Mouse (Mus musculus) stomach, embryonic 15.5 days (tissue): Measurements from ENCODE around the gene Krt86. TPM values are rescaled to one million over a fixed set of nuclear protein-coding genes. Genes with fewer than 3 reads are reported as not detected.
A peak's percentile ranks its signal among the peaks of the same experiment; 100 is the strongest.

Experiments
- ATAC-seq: fragments of 200-750 bp; cut with Nextera tagmentation; 2 replicates; pipeline ENCODE4 v1.8.0; 2017; ENCODE audit warnings: low read depth, moderate number of reproducible peaks, moderate TSS enrichment; ENCODE audit not compliant: insufficient read depth, low FRiP score
- H3K27ac ChIP-seq: fragments of 300-500 bp; sonication (generic); 2 replicates; pipeline ENCODE4 v1.5.1; 2015; ENCODE audit warnings: mild to moderate bottlenecking, inconsistent platforms
- H3K27me3 ChIP-seq: fragments of 300-500 bp; sonication (generic); replicated peaks from 2 replicates; pipeline ENCODE4 v1.6.1; 2015; ENCODE audit warnings: inconsistent platforms
- H3K36me3 ChIP-seq: fragments of 300-500 bp; sonication (generic); 2 replicates; pipeline ENCODE4 v1.6.1; 2015; ENCODE audit warnings: inconsistent platforms
- H3K4me1 ChIP-seq: fragments of 300-500 bp; sonication (generic); 2 replicates; pipeline ENCODE4 v1.6.1; 2015; ENCODE audit warnings: inconsistent platforms
- H3K4me2 ChIP-seq: fragments of 300-500 bp; sonication (generic); 2 replicates; pipeline ENCODE4 v1.6.1; 2015; ENCODE audit warnings: mild to moderate bottlenecking, inconsistent platforms
- H3K4me3 ChIP-seq: fragments of 300-500 bp; sonication (generic); replicated peaks from 2 replicates; pipeline ENCODE4 v1.5.1; 2015; ENCODE audit warnings: inconsistent platforms
- H3K9ac ChIP-seq: fragments of 300-500 bp; sonication (generic); 2 replicates; pipeline ENCODE4 v1.6.1; 2015; ENCODE audit warnings: inconsistent platforms
- H3K9me3 ChIP-seq: fragments of 300-500 bp; sonication (generic); 2 replicates; pipeline ENCODE4 v1.6.1; 2016; ENCODE audit warnings: inconsistent platforms
- WGBS: fragments of 180-500 bp; shearing (Covaris S2); methylation state at CpG from one replicate; pipeline ENCODE4 v1.1.7; 2015; 5-methylcytosine and 5-hydroxymethylcytosine counted together
- polyA plus RNA-seq: library from polyadenylated mRNA; unstranded; fragments of >200 nt; fragmentation: Nextera tagmentation; extraction: Ambion mirVana; gene quantifications from 2 replicates; pipeline ENCODE4 v1.2.1, GENCODE M21; 2015

The Krt86 gene
- polyA plus RNA-seq, 1 experiment from 2014 or later, result not detected

DNA sequence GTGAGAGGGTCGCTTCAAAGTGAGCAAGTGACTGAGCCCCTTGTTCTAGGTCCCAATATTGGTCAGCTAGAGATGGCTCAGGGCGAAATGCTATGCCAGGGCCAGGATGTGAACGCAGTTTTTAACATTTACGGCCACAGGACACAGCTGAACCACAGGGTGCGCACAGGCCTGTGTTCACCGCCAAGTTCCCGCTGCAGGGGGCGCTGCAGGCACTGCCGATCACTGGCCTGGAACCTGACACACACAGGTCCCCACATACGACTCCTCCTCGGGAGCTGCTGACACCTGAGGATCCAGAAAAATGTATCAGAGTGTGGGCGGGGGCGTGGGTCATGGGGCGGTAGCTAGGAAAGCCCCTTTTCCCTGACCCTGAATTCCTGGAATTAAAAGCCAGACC, 14.0 kb upstream of the Krt86 start:
- Histone ChIP-seq H3K4me3 (no peak overlapping the region), H3K27me3 (no peaks in the 10 kb centered on the region), H3K9ac (no peak overlapping the region), H3K4me1 (no peaks in the 10 kb centered on the region), H3K27ac (no peak overlapping the region), H3K4me2 (no peak overlapping the region), H3K36me3 (no peaks in the 10 kb centered on the region), H3K9me3 (no peaks in the 10 kb centered on the region)
- ATAC-seq, result no peak
- 78% methylated on average over 14 of the region's 14 CpGs for WGBS

GRCm38 (mm10) chr15:101463651-101464050, 9.6 kb upstream of the Krt86 start, which contains the start of gene Krt81:
Gene Krt81 (minus strand): TSS chr15:101463751.
- H3K4me1 ChIP-seq, result no peaks in the 10 kb centered on the region
- H3K4me3 ChIP-seq, result no peak within 1 kb of the TSS
- H3K9me3 ChIP-seq, result no peaks in the 10 kb centered on the region
- H3K9ac ChIP-seq, result no peak within 1 kb of the TSS
- no peak for ATAC-seq
- no peak within 1 kb of the TSS for H3K27ac ChIP-seq
- 76% methylated on average over 13 of the region's 13 CpGs for WGBS
- no peaks in the 10 kb centered on the region for H3K36me3 ChIP-seq
- no peak within 1 kb of the TSS for H3K4me2 ChIP-seq
- no peaks in the 10 kb centered on the region; the same call in 1 of the 2 replicates for H3K27me3 ChIP-seq

DNA sequence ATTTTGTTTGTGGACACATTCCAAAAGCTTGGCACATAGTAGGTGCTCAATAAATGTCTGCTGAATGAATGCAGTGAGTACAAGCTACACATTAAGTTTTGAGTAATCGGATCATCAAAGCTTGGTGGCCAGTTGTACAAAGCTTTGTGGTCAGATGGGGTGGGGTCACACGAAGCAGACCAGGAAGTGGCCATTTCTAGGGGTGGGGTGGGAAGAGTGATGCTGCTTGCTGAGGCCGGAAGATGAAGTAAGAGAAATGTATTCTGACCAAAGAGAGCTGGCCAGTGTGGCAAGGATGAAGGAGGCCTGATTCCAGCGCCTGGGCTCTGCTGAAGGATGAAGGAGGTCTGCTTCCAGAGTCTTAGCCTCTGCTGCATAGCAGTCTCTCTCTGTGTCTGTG, 4.2 kb upstream of the Krt86 start:
- no peak overlapping the region for H3K4me3 ChIP-seq
- H3K4me2 ChIP-seq, result no peak overlapping the region
- H3K27ac ChIP-seq, result no peak overlapping the region
- no peaks in the 10 kb centered on the region for H3K4me1 ChIP-seq
- H3K36me3 ChIP-seq, result no peaks in the 10 kb centered on the region
- 71% methylated on average over 4 of the region's 4 CpGs for WGBS
- ATAC-seq, result no peak
- H3K9ac ChIP-seq, result no peak overlapping the region
- no peaks in the 10 kb centered on the region; the same call in 1 of the 2 replicates for H3K27me3 ChIP-seq
- no peaks in the 10 kb centered on the region for H3K9me3 ChIP-seq

DNA sequence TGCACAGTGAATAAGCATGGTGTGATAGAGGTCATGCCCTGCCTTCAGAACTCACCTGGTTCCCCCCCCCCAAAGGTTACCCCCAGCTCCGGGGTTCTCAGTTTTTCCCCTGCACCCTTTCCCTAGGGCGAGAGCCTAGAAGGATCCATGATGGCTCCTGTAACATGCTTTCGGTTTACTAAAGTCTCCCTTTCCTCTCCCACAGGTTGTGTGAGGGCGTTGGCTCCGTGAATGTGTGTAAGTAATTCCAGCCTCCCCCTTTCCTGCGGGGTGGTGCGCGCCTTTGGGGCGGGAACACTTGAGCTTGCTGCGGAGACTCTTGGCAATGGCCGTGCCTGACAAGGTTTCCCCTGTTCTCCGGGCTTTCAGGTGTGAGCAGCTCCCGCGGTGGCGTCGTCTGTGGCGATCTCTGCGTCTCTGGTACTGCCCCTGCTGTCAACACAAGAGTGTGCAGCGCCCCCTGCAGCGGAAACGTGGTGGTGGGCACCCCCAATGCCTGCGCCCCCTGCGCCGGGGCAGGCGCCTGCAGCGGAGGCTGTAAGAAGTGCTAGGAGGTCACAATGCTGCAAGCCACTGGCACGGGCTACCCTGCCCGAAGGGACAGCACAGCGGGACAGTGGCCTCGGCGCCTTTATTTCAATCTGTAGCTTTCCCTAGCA, 5.9 kb downstream of the Krt86 start:
- Histone ChIP-seq H3K27ac (no peak overlapping the region), H3K4me3 (peak overlapping the region; percentile 27), H3K9ac (no peak overlapping the region), H3K36me3 (no peaks in the 10 kb centered on the region), H3K9me3 (no peaks in the 10 kb centered on the region), H3K4me1 (peaks cover 4% of the 10 kb centered on the region; the same call in 1 of the 2 replicates), H3K4me2 (peak overlapping the region; percentile 70), H3K27me3 (no peaks in the 10 kb centered on the region)
- 6% methylated on average over 31 of the region's 31 CpGs for WGBS
- ATAC-seq, result no peak

DNA sequence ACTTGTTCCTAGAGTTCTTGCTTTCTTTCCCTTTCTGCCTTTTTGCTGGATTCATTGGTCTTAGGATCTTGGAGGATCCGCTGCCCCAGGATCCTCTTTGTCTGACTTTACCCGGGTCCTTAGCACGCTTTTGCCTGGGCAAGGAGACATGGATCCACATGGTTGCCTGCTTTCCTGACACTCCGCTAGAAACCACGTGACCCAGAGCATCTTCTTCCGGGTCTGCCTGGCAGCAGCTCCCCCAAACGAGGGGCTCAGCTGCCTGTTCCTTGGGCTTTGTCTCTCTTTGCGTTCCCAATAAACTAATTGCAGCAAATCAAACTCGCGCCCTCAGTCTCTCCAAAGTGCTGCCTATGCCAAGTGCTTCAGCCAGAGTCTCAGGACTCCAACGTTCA, 6.4 kb downstream of the Krt86 start:
- H3K4me3 ChIP-seq, result peak overlapping the region; percentile 27

DNA sequence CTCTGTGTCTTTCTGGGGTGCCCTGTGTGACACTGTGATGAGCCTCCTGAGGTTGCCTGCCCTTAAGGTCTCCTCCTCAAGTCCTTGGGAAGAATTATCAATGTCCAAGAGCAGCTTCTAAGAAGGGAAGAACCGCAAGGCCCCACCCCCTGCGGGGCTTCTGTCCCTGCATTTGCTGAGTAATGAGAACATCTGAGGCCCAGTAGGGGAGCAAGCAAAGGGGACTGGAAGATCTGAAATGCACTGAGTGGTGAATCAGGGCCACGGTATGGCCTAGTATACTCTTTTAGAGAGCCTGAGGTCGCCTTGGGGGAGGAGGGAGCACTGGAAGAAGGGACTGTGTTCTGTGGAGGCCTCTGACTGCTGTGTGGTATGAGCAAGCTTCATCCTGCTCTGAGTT, 8.8 kb downstream of the Krt86 start:
- Histone ChIP-seq H3K4me2 (no peak overlapping the region), H3K27ac (no peak overlapping the region), H3K4me3 (no peak overlapping the region), H3K36me3 (no peaks in the 10 kb centered on the region), H3K9me3 (no peaks in the 10 kb centered on the region), H3K4me1 (peaks cover 4% of the 10 kb centered on the region; the same call in 1 of the 2 replicates), H3K9ac (no peak overlapping the region), H3K27me3 (no peaks in the 10 kb centered on the region)
- no peak for ATAC-seq
- 35% methylated on average over 4 of the region's 4 CpGs for WGBS

More for the DNA sequence above, 6.4 kb downstream of the Krt86 start:
- Histone ChIP-seq H3K4me1 (peaks cover 4% of the 10 kb centered on the region; the same call in 1 of the 2 replicates), H3K4me2 (peak overlapping the region; percentile 70), H3K27ac (no peak overlapping the region), H3K9ac (no peak overlapping the region), H3K36me3 (no peaks in the 10 kb centered on the region), H3K9me3 (no peaks in the 10 kb centered on the region), H3K27me3 (no peaks in the 10 kb centered on the region)
- 34% methylated on average over 11 of the region's 11 CpGs for WGBS
- no peak for ATAC-seq

- H3K9me3 ChIP-seq, result no peaks in the 10 kb centered on the region
- peaks cover 4% of the 10 kb centered on the region; the same call in 1 of the 2 replicates for H3K4me1 ChIP-seq
- ATAC-seq, result no peak
- H3K9ac ChIP-seq, result no peak overlapping the region
- 67% methylated on average over 1 of the region's 1 CpGs for WGBS
- H3K27ac ChIP-seq, result no peak overlapping the region
- no peaks in the 10 kb centered on the region for H3K27me3 ChIP-seq
- no peaks in the 10 kb centered on the region for H3K36me3 ChIP-seq
- no peak overlapping the region for H3K4me3 ChIP-seq
- H3K4me2 ChIP-seq, result no peak overlapping the region
Observed at GRCm38 (mm10) chr15:101483646-101484045, 10.4 kb downstream of the Krt86 start.

DNA sequence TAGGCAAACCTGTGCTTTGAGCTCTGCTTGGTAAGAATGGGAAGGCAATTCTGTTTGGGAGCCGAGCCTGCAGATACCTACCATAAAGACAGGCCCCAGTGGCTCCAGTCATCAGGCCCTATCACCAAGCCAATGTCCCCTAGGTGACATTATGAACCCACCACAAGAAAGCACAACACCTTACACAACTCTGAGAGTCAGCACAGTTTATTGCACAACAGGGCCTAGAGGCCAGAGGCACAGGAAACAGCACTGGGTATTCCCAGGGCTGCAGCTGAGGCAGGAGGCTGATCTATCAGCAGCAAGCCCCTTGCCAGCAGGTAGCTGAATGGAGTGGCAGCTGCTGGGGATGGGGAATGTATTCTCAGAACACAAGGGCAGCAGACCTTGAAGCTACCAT, 11.7 kb downstream of the Krt86 start:
- H3K27me3 ChIP-seq, result no peaks in the 10 kb centered on the region
- no peaks in the 10 kb centered on the region for H3K9me3 ChIP-seq
- H3K27ac ChIP-seq, result no peak overlapping the region
- H3K4me3 ChIP-seq, result no peak overlapping the region
- H3K4me1 ChIP-seq, result no peaks in the 10 kb centered on the region
- no peak overlapping the region for H3K4me2 ChIP-seq
- WGBS, result 64% methylated on average over 1 of the region's 1 CpGs
- no peak overlapping the region for H3K9ac ChIP-seq
- no peaks in the 10 kb centered on the region for H3K36me3 ChIP-seq
- ATAC-seq, result no peak

DNA sequence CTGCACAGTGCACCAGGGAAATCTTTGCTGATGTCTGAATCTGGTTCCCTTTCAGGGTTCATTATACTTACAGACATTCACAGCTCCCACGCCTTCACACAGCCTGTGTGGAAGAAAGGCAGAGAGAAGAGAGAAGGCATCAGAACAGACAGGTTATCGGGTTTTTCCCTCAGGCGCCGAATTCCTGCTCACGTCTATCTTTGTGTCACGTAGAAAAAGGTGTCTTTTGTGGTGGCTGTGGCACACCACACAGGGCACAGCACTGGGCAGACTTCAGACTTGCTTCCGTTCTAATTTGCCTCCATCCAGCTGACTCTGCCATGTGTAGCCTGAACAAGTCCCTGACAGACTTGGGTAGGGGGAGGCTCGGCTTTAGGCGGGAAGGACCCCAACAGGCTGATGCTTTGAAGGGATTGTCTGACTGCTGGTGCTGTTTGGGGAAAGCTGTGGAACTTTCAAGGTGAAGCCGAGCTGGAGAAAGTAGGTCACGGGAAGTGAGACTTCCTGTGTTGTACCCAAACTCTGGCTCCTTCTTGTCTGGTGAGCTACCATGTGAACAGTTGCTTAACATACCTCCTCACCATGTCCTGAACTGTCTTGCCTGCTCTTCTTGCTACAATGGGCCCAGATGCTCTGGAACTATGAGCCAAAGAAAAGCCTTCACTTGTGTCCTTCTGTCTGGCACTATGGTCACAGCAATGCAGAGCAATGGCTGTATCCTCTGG, 12.8 kb downstream of the Krt86 start:
- H3K27ac ChIP-seq, result no peak overlapping the region
- no peak overlapping the region for H3K4me3 ChIP-seq

GRCm38 (mm10) chr15:101491431-101491830, 18.2 kb downstream of the Krt86 start, which contains the start of gene Krt83:
Gene Krt83 (minus strand): TSS chr15:101491512.
- Histone ChIP-seq H3K9me3 (no peaks in the 10 kb centered on the region), H3K27ac (no peak within 1 kb of the TSS), H3K9ac (no peak within 1 kb of the TSS), H3K36me3 (no peaks in the 10 kb centered on the region), H3K4me1 (0 out of 2 replicates have a peak, but pooled peaks cover 6% of the 10 kb centered on the region), H3K4me3 (no peak within 1 kb of the TSS), H3K27me3 (no peaks in the 10 kb centered on the region), H3K4me2 (no peak within 1 kb of the TSS)
- no peak for ATAC-seq
- 78% methylated on average over 6 of the region's 6 CpGs for WGBS

More for the DNA sequence above, 12.8 kb downstream of the Krt86 start:
- Histone ChIP-seq H3K9me3 (no peaks in the 10 kb centered on the region), H3K4me2 (no peak overlapping the region), H3K9ac (no peak overlapping the region), H3K4me1 (no peaks in the 10 kb centered on the region), H3K27me3 (no peaks in the 10 kb centered on the region), H3K36me3 (no peaks in the 10 kb centered on the region)
- no peak for ATAC-seq
- WGBS, result 79% methylated on average over 11 of the region's 11 CpGs

GRCm38 (mm10) chr15:101492718-101493117, 19.4 kb downstream of the Krt86 start:
- Histone ChIP-seq H3K9me3 (no peaks in the 10 kb centered on the region), H3K36me3 (no peaks in the 10 kb centered on the region), H3K4me3 (no peak overlapping the region), H3K27ac (no peak overlapping the region), H3K4me1 (0 out of 2 replicates have a peak, but pooled peaks cover 6% of the 10 kb centered on the region), H3K27me3 (no peaks in the 10 kb centered on the region), H3K9ac (no peak overlapping the region), H3K4me2 (no peak overlapping the region)
- ATAC-seq, result 0 out of 2 replicates have a peak, but pooled peaks have one; percentile 14
- 40% methylated on average over 8 of the region's 8 CpGs for WGBS

GRCm38 (mm10) chr15:101493713-101494112, 20.4 kb downstream of the Krt86 start:
- no peak overlapping the region for H3K27ac ChIP-seq
- H3K27me3 ChIP-seq, result no peaks in the 10 kb centered on the region
- no peak overlapping the region for H3K4me3 ChIP-seq
- no peak overlapping the region for H3K4me2 ChIP-seq
- 92% methylated on average over 6 of the region's 6 CpGs for WGBS
- H3K9me3 ChIP-seq, result no peaks in the 10 kb centered on the region
- H3K9ac ChIP-seq, result no peak overlapping the region
- H3K36me3 ChIP-seq, result no peaks in the 10 kb centered on the region
- H3K4me1 ChIP-seq, result 0 out of 2 replicates have a peak, but pooled peaks cover 6% of the 10 kb centered on the region
- ATAC-seq, result no peak
